9 mouse cellular contexts compared by ENCODE assay signal in the genomic region with DNA sequence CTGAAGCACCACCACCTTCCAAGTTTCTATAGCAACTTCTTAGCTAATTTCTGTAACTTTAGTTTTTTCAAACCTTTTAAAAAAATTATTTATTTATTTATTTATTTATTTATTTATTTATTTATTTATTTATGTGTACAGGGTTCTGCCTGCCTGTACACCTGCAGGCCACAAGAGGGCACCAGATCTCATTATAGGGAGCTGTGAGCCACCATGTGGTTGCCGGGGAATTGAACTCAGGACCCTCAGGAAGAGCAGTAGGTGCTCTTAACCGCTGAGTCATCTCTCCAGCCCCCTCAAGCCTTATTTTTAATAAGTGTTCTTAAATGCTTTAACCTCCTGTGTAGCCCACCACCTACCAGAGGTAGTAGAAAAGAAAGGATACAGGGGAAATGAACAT. TPM values are rescaled to one million over a fixed set of nuclear protein-coding genes. Genes with fewer than 3 reads are reported as not detected.
A peak's percentile ranks its signal among the peaks of the same experiment; 100 is the strongest.
DNase-seq lines count a peak whose midpoint lies in the region; ATAC-seq and TF ChIP-seq lines count a peak whose summit lies in the region.
"Had no signal": no experiment of that assay in that cellular context is flagged by ENCODE, and none has a peak within 500 bp of the region (broad histone marks: within the 10 kb centered on the region; RNA-seq: fewer than 3 reads in every experiment).

No protein-coding gene starts in this region.

- CTCF ChIA-PET in Patski (lab: Charles Lee), result interaction anchor here (0.7 kb wide), 1 partner anchor 11 kb away, joined by 3 read pairs; no protein-coding TSS in a partner anchor

- in situ Hi-C loops in Patski (cut with MboI; ENCODE audit: low pct_unique_long_range_greater_than_20kb), result no loop called here

- H3K27me3 ChIP-seq in Patski, result peaks cover 17% of the 10 kb centered on the region

- no peak for ATAC-seq in Patski
- ATAC-seq in megakaryocyte, adult 5-6 weeks (ENCODE audit: poor library complexity, severe bottlenecking), result 0 out of 2 replicates have a peak, but pooled peaks have one; percentile 43

- POLR2A ChIA-PET in Patski (lab: Charles Lee), result no interaction called here

- peak; percentile 75 for TF ChIP-seq CTCF in Patski (IDR thresholded peaks at IDR 0.05)

- peak; percentile 19 for DNase-seq in adrenal gland, adult 2 months
- DNase-seq in adrenal gland, adult 8-10 months, result no peak
- DNase-seq in kidney, postnatal 14 days, result peak; percentile 7
- no peak for DNase-seq in kidney, adult 18-20 months
- no peak for DNase-seq in Patski (ENCODE audit: low read depth, low spot score)
- DNase-seq in frontal cortex, postnatal 14 days (ENCODE audit: low spot score in 2 of 2), result no peak
- no peak for DNase-seq in heart, adult 9 months (ENCODE audit: low spot score in 2 of 2)

RNA-seq across cellular contexts. Expression of a gene that starts 4.1 kb away (rescaled TPM):
- under 1 TPM in 1 of 2 experiments, not detected in 1; 0.09 TPM for total RNA-seq in adrenal gland, adult 2 months (2021)
- polyA plus RNA-seq in adrenal gland, adult 2 months (2012; rRNA removed), result 0.10 TPM in 1 of 2 replicates, not detected in the other
- under 1 TPM in 3 of 4 experiments, not detected in 1; 0.06 to 0.31 (median 0.12) TPM for total RNA-seq in adrenal gland, adult 8-10 months (2022)
- 0.05 TPM for polyA plus RNA-seq in Patski (2021)
- total RNA-seq in megakaryocyte, adult 5-6 weeks (2015), result not detected in 2 replicates
- total RNA-seq in megakaryocyte, adult 5-6 weeks (2017), result 0.04 TPM in 1 of 2 replicates, not detected in the other
- total RNA-seq: neutrophil, adult 5-6 weeks had no signal

RNA-seq across cellular contexts. Expression of a gene that starts 6.7 kb away (rescaled TPM):
- not detected for total RNA-seq in adrenal gland, adult 2 months (2021)
- 0.02 TPM in 1 of 2 replicates, not detected in the other for polyA plus RNA-seq in adrenal gland, adult 2 months (2012; rRNA removed)
- total RNA-seq in adrenal gland, adult 8-10 months (2022), result not detected
- polyA plus RNA-seq in Patski (2021), result 0.03 TPM
- not detected in 2 replicates for total RNA-seq in megakaryocyte, adult 5-6 weeks (2015)
- not detected in 2 replicates for total RNA-seq in megakaryocyte, adult 5-6 weeks (2017)
- total RNA-seq: neutrophil, adult 5-6 weeks had no signal

RNA-seq across cellular contexts. Expression of a gene that starts 52.7 kb away (rescaled TPM):
- total RNA-seq in adrenal gland, adult 2 months (2021), result 10 to 100 TPM; 21.1 to 23.9 TPM
- polyA plus RNA-seq in adrenal gland, adult 2 months (2012; rRNA removed), result 6.5 and 12.9 TPM in 2 replicates
- total RNA-seq in adrenal gland, adult 8-10 months (2022), result 10 to 100 TPM; 35.7 to 40.9 (median 39.5) TPM
- 71.1 TPM for polyA plus RNA-seq in Patski (2021)
- total RNA-seq in megakaryocyte, adult 5-6 weeks (2015), result 145 and 151 TPM in 2 replicates
- 55.1 and 81.9 TPM in 2 replicates for total RNA-seq in megakaryocyte, adult 5-6 weeks (2017)

Comparison
In these comparisons a context has a peak if more than half of its experiments do, and no peak if none do; other contexts are left out.
1. DNase-seq: peak in adrenal gland, adult 2 months (single experiment) and kidney, postnatal 14 days (single experiment); none in adrenal gland, adult 8-10 months (single experiment), kidney, adult 18-20 months (single experiment), Patski (single experiment), frontal cortex, postnatal 14 days (0 of 2) and heart, adult 9 months (0 of 2).